Mouse (Mus musculus) lung, postnatal 0 days (tissue): ENCODE results near the gene Gmppb.

Experiments
- CTCF ChIP-seq: IDR thresholded peaks from 2 replicates; pipeline ENCODE4 v1.5.1; 2016; ENCODE audit warnings: antibody characterized with exemption, mild to moderate bottlenecking
- EP300 ChIP-seq: IDR thresholded peaks from 2 replicates; pipeline ENCODE4 v1.6.1; 2016; ENCODE audit warnings: antibody characterized with exemption, mild to moderate bottlenecking, control low read depth

DNA sequence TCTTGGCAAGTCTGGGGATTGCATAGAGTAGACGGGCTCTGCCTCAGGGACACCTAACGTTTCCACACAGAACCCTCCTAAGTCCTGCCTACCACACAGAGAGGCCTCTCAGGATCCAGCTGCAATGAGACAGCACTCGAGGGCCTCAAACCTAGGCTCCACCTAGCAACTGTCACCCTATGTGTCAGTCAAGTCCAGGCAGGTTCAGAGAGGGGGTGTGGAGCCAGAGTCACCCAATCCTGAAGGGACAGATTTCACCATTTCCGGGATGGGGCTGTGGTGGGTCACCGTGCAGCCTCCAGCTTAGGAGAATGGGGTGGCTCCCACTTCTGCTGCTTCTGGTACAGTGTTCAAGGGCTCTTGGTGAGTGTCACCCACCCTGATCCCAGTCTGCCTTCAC is 31.1 kb downstream of the Gmppb start, which contains the start of gene Mst1:
- TF ChIP-seq CTCF (no peak), EP300 (no peak)
